Mouse (Mus musculus) adrenal gland, postnatal 10 days (tissue): Measurements from ENCODE around the gene Park7. TPM values are rescaled to one million over a fixed set of nuclear protein-coding genes. Genes with fewer than 3 reads are reported as not detected.
"Not testable (repeated sequence)": the region's sequence is repeated elsewhere in the genome, so short reads cannot be mapped to it uniquely, and the experiment has no call there.

ENCODE experiments used
- DNase-seq: peaks from one replicate; pipeline ENCODE4 v3.0.0; 2021; ENCODE audit warnings: mixed read lengths
- total RNA-seq, 2 experiments: library from RNA; stranded (reverse); gene quantifications; 2 replicates each; pipeline ENCODE4 v1.2.3; 2021

The Park7 gene
- total RNA-seq, 2 experiments from 2014 or later = 242 to 261 TPM

DNA sequence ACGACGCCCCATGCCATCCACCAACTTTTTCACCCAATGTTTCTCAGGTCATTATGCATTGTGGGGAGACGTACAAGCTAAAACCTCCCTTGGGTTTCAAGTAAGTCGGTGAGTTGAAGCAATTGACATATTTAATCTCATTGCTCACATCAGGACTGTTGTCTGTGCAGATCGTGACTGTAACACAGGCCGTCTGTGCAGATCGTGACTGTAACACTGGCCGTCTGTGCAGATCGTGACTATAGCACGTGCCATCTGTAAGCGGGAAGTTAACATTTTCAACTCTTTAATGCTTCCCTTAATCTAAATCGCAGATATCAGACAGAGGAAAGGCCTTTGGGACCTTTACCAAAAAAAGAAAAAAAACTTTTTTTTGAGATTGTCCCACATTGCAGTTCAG lies 494 bp downstream of the Park7 start:
- DNase-seq = no peak

DNA sequence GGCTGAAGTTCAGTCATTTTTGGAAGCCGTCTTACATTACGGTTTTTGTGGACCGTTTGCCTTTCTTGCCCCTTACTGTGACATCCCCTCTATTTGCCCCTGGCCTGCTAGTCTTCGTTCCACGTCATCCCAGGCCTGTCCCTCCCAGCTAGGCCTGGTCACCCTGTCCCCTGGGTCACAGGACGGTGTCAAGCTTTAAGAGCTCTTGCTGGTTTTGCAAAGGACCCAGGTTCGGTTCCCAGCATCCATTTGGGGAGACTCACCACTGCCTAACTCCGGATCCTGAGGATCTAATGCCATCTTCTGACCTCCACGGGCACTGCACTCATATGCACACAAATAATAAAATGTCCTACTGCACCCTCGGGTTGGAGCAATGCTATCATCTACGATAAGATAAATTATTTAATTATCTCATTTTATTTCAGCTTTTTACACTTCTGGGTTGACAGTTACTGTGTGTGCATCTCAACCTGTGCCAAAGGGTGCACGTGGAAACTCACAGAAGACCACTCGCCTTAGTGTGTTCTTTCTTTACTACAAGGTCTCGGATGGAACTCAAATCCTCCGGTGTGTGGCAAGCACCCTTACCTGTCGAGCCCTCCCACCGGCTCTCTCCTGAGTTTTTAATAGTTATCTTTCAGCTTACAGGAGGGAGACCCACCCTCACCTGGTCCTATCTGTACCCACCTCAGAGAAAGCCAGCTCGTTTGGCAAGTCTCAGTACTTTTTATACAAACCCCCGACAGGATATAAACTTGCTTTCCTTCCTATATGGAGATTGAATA lies 3.9 kb downstream of the Park7 start:
- no peak for DNase-seq

DNA sequence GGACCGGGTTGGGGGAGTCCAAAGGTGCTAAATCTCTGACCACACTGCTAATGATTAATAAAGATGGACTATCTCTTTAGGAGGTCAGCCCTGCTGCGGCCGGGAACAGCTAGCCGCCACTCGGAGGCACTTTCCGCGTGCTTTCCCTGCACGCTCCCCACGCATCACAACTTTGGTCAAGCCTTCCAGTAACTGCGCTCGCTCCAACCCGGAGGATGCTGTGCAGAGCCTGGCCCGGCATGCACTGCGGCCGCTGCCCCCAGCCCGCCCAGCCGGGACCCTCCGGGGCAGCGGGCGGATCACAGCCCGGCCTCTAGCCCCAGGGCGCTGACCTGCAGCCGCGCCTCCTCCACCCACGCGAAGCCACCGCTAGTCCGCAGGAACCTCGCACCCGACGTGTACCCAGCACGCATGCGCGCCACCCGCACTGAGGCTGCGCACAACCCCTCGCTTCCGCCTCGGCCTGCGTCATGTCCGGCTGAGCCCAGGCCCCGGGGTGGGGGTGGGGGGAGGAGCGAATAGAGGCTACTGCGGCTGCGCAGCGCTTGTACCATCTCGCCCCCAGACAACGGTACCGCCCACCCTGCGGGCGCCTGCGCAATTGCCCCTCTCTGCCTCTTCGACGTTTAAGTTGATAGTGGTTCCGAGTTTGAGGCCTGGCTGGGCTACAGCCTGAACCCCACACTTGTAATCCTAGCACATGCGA lies 4.6 kb downstream of the Park7 start:
- peak; percentile 100 for DNase-seq

DNA sequence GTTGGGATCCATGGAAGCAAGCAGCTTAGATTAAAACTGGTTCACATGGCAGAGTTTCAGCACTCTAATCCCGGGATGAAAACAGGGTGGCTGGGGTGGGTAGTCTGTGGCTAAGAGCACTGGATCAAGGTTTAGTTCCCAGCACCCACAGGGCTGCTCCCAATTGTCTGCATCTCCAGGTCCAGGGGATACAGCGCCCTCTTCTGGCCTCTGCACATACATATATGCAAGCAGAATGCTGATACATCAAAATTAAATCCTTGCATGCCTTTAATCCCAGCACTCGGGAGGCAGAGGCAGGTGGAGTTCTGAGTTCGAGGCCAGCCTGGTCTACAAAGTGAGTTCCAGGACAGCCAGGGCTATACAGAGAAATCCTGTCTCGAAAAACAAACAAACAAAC lies 5.7 kb downstream of the Park7 start:
- not testable (repeated sequence) for DNase-seq

DNA sequence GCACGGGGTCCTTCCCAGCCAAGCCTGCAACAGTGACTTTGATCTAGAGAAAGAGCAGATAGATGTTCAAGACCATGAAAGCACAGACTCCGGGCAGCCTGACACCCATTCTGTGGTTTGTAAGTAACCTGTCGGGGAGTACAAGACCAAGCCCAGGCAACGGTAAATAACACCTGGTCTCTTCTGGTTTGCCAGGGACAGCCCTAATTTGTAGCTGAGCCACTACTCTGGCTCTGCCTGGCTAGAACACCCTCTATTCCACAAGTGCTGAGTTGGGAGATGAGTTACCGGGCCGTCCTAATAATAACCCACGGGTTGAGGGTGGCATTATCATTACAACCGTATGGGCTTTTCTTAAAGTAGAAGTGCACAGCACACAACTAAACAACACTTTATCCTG lies 7.1 kb downstream of the Park7 start:
- no peak for DNase-seq

DNA sequence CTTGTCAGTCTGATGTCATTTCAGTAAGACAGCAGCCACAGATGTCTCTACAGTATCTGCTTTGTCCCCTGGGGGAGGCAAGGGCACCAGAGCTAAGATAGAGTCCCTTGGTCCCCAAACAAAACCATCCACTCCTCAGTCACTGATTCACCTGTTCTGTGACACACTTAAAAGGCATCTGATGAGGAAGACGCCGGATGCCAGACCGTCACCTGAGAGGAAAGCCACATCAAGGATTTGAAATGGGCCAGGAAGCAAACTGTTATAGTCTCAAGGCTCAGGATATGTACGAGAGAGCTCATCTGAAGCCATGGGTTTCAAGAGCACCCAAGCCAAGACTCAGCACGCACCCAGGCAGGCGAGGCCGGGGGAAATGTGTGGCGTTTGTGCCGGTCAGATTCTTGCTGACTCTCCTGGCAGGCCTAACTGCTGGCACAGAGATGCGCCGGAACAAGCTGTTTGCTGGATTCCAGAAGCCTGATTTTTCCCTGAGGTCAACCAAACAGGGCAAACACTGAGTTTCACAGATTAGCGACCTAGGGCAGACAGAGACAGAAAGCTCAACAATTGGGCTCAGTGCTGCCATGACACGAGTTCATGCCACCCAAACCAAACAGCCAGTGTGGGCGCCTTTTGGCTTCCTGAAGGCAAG lies 11.0 kb downstream of the Park7 start:
- no peak for DNase-seq

DNA sequence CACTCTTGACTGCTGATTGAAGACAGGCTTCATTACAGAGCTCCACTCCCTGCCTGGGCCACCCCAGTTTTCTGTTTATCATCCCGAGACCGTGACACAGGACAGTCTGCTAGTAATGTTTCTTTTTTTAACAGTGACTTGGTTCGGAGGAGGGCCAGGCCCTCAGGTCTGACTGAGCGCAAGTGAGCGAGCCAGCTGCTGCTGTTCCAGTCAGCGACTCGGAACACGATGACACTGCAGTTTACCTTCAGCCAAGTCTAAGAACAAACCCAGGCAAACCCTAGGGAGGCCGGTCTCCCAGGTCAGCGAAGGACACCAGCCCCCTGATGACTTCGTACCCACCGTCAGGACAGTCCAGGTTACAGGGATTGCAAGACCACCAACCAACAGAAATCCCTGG lies 12.2 kb downstream of the Park7 start:
- DNase-seq = no peak

DNA sequence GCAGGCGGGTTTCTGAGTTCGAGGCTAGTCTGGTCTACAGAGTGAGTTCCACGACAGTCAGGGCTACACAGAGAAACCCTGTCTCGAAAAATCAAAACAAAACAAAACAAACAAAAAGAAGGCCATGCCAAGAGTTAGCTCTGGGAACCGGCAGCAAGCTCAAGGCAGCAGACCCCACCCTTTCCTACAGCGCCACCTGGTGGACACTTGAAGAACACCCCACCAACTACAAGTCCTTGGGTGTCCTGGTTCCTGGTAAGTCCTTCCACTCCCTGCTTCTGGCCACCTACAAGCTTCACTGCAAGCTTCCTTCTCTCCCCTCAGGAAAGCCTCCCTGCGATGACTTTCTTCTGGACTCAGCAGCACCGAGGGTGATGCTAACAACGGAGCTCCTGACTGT lies 12.6 kb downstream of the Park7 start:
- peak; percentile 87 for DNase-seq

DNA sequence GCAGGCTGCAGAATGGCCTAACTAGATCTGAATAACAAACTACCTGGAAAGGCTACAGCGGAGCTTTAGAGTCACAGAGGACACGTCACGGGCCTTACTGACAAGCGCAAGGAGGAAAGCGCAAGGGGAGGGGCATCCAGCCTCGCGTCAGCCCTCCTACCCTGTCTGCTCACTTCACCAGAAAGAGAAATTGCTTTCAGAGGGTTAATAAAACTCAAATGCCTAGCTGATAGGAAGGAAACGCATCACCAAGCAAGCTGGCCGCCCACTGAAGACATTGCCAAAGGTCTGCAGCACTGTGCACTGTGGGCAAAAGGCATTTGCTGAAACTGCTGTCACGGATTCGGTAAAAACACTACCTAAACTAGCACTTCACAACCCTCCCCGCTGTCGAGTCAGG lies 13.8 kb downstream of the Park7 start:
- no peak for DNase-seq

DNA sequence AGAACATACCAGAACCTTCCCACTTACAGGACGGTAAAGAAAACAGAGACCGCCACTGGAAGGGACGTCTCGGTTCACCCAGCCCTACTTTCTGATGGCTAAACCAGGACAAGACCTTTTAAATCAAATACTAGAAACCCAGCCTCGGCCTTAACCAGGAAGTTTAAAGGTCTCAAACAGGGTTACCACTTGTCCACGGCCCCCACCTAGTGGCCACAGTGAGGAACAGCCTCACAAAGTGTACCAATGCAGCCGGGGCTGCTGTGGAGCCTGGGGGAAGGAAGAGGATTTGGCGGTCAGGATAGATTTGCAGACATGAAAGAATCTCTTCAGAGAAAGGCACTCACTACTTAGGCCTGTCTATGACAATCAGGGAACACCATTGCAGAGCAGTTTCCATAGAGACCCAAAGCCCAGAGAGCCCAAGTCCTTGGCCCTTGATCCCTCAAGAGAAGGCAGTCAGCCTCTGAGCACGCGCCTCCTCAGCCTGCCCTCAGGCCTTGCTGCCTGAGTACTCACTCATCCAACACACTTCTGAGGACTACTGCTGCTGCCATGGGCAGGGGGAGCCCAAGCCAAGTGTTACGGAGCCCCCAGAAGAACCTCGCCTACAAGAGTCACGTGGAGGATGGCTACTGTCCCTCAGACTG lies 15.4 kb downstream of the Park7 start:
- peak; percentile 90 for DNase-seq

DNA sequence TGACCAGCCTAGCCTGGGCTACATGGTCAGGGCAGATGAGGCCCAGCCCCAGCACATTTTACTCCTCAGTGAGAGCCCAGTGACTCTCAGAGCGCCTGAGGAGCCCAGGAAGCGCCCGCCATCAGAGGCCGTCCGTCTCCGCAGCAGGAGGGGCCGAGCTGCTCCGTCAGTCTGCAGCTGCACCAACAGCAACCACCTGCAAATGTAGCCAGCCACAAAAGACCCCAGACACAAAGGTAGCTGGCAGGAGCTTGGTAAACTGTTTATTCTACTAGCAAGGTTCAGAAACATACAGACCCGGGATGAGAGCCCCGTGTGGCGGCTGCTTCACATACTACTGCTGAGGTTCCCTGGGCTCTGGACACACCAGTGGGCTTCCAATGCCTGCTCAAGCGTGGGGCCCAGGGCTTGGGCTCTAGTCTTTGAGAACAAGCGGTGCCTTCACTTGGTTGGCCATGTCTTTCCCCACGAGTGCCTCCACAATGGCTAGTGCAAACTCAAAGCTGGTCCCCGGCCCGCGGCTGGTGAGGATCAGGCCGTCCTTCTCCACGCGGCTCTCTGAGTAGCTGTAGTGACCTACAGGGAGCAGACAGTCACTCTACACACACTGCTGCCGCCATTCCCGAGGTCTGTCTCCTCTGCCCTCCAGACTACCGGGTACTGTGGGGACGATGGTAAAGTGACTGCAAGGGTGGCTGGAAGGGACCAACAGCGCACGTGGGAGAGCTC lies 17.2 kb downstream of the Park7 start:
- DNase-seq = no peak

DNA sequence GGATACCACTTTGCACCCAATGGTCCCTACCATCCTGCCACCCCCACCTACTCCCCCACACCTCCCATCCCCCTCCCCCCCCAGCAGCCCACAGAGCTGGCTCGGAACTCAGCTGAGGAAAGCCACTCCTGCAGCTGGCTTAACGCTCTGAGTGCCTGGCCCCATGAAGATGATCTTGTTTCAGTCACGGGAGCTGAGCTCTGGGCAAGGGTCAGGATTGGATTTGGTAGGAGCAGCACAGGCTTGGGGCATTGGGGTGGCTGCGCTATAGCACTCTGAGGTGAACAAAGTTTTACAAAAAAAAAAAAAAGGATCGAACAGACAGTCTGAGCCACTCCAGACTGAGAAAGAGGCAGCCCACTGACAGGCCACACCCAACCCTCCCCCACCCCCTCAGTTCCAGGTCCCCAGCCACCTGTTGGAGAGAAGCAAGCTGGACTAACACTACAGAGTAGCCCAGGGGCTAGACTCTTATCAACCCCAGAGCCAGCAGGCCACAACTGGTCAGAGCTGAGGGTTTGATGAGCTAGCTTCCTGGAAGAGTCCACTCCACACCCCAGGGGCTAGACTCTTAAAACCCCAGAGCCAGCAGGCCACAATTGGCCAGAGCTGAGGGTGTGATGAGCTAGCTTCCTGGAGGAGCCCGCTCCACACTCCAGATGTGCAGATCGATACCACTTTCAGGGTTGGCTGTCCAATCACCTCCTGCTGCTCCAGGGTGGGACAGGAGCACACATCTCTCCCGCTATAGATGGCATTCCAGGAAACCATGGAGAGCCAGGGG lies 19.3 kb downstream of the Park7 start:
- DNase-seq = no peak

DNA sequence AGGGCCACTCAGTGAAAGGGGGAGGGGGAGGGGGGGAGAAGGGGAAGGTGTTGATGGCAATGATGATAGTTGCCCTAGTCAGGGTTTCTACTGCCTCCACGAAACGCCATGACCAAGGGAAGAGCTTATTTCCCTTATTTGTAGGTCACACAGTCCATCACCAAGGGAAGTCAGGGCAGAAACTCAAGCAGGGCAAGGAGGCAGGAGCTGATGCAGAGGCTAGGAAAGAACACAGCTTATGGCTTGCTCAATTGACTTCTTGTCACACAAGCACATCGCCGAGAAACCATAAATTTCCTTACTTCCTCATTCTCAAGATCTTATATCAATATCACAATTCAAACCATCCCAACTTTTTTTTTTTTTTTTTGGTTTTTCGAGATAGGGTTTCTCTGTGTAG lies 22.9 kb downstream of the Park7 start:
- no peak for DNase-seq

DNA sequence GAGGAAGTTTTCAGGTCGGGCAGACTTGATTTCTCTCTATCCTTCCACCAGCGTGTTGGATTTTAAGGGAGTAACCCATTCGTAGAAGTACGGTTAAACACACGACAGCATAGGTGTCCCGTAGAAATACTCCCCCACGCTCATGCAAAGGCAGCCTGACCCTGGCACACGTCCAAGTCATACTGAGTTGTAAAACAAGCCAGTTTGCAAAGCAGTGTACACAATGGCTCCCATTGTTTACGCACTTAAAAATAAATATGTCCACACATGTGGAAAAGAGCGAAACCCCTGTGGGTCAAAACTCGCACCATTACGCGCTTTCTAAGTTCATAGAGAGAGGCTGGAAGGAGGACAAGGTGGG lies 24.3 kb downstream of the Park7 start:
- no peak for DNase-seq

DNA sequence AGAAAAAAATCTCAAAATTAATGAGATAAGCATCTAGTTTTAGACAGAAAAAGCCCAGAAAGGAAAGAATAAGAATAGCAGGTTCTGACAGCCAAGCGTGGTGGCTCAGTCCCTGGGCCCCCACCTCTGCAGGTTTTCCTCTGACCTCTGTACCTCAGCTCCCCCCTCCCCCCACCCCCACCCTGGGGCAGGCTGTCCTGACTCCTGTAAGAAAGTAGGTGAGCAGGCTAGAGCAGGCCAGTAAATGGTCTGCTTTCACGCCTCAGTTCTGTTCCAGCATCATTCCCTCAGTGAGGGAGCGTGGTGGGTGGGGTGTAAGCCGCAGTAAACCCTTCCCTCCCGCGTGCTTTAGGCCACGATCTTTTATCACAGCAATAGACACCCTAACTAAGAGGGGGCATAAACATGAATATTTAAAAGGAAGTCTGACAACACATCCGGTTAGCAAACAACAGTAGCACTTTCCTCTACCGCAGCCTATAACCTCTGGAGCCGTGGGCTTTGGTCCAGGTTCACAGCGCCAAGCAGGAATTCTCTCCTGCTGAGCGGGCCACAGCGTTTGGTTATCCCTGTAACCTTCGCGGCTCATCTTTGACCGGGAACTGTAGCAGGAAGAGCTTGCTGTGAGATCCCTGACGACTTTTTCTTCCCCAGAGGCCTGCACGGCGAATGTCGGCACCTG lies 24.8 kb downstream of the Park7 start:
- no peak for DNase-seq

DNA sequence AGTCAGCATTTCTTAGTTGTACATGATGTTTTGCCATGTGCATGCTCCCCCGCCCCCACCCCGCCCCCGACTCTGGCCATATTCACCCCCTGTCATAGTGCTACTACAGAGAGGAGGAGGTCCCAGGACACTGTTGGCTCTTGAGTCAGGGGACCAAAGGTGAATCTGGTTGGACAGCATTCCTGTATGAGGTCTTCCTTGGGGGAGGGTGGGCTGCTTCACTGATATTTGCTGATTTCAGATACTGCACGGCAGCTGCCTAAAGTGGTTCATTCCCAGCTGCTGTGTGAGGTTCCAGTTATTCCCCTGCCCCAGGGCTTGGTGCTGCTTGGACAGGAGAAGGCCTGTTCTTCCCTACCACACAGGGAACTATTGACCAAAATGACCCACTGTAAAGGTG lies 25.7 kb downstream of the Park7 start:
- no peak for DNase-seq

DNA sequence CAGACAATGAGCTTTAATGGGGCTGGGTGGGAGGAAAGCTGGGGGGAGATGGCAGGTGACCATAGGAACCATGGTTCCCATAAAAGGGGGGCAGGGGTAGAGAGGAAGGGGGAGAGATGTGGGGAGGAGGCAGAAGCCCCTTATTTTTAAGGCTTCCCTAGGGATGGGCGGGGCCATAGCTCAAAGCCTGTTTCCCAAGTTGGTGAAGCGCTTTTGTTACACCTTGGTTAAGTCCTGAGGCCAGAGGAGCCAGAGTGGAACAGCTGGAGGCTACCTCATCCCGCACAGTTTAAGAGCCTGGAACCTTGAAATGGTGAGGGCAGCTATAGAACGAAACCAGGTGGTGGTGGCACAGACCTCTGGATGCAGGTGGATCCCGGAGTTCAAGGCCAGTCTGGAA lies 26.3 kb downstream of the Park7 start:
- no peak for DNase-seq

DNA sequence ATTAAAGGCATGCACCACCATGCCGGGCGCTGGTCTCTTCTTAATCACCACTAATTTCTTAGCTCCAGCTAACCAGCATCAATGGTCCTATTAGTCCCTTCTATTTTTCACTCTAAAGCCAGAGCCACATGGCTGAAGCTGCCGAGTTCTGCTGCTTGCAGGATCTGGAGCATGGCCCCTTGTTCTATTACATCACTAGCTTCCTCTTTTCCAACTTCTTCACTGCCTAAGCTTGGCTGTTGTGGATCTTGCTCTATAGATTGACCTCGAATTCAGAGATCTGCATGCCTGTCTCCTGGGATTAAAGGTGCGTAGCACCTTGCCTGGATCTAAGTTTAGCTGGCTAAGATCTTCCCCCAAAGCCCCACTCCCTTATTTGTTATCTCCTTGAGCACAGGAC lies 31.6 kb downstream of the Park7 start:
- DNase-seq = no peak

DNA sequence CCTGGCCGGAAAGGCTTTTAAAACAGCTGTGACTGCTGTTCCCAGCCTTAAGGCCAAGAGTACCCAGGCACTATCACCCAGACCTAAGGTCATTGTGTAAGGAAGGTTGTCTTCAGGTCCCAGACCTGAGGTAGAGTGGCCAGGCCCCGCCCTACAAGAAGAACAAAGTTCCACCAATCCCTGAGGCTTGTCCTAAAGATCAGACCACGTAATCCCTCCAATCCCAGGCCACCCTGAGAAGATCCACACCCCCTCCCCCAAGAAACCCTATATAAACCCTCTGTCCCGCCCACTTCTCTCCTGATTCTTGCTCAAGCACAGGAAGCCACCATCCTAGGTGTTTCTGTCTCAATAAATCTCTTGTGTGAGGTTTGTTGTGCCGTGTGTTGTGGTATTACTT lies 33.9 kb downstream of the Park7 start:
- DNase-seq = no peak

DNA sequence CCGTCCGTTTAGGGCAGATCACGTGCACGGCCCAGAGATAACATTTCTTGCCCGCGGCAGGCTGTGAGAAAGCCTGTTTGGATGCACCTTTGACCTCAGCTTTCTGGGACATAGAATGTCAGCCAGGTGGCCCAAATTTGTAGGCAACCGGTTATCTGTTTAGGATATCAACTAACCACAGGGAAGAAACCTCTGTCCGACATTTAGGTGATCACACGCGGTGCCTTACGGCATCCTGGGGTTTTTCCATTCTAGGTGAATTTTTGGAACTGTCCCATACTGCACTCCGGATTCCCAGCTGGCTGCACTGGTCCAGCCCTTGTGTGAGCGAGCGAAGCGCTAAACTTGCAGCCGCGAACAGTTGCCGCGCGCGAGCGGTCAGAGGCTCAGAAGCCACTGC lies 34.6 kb downstream of the Park7 start:
- no peak for DNase-seq

DNA sequence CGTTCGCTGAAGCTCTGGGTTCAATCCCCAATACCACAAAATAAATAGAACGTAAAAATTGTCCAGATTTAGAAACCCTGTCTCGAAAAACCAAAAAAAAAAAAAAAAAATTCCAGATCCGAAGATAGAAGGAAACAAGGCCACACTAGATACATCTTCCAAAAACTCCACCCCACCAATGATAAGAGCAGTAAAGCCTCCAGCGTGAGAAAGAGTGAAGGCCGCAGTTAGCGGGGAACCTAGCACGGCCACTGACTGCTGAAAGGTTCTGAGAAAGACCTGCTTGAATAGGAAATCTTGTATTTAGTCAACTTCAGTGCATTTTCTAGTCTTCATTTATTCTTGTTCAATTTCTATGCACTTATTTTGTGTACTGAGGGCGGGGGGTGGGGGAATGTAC lies 38.8 kb downstream of the Park7 start:
- DNase-seq = no peak
